Mouse (Mus musculus) heart, adult 8-10 months (tissue): ENCODE data around the gene Bcl9l. TPM values are rescaled to one million over a fixed set of nuclear protein-coding genes. Genes with fewer than 3 reads are reported as not detected.

Source experiments
- DNase-seq: peaks from one replicate; pipeline ENCODE4 v3.0.0; 2022; ENCODE audit warnings: low spot score
- total RNA-seq, 4 experiments: library from RNA; stranded (reverse); gene quantifications; 2 replicates each; pipeline ENCODE4 v1.2.4; 2022

Bcl9l gene
- total RNA-seq, 4 experiments from 2014 or later, result 51.6 to 56.9 (median 53.9) TPM

GRCm38 (mm10) chr9:44544986-44545385, 62.4 kb downstream of the Bcl9l start:
- no peak for DNase-seq

- DNase-seq, result no peak
Measured at GRCm38 (mm10) chr9:44548412-44549152, 66.0 kb downstream of the Bcl9l start.

- no peak for DNase-seq
Measured at GRCm38 (mm10) chr9:44551138-44551537, 68.5 kb downstream of the Bcl9l start.

GRCm38 (mm10) chr9:44552161-44552560, 69.5 kb downstream of the Bcl9l start:
- DNase-seq, result peak; percentile 25

Other genes starting within 250 kb of the Bcl9l start
- gene Cbl, start 248.8 kb upstream of the Bcl9l start, total RNA-seq, result 10 to 100 TPM; 14.8 to 18.9 (median 17.4) TPM
- gene Ccdc153, start 242.1 kb upstream of the Bcl9l start, total RNA-seq, result not detected
- 1 to 10 TPM; 3.6 to 7.1 (median 6.0) TPM for gene Pdzd3, start 231.4 kb upstream of the Bcl9l start, total RNA-seq
- 10 to 100 TPM; 20.3 to 25.8 (median 24.9) TPM for gene Nlrx1, start 214.2 kb upstream of the Bcl9l start, total RNA-seq
- 1 to 10 TPM in 1 of 4 experiments, under 1 TPM in 3; 0.30 to 1.5 (median 0.52) TPM for gene Abcg4, start 194.2 kb upstream of the Bcl9l start, total RNA-seq
- gene Hinfp, start 177.2 kb upstream of the Bcl9l start, total RNA-seq, result 1 to 10 TPM; 4.5 to 7.2 (median 6.3) TPM
- gene C2cd2l, start 162.5 kb upstream of the Bcl9l start, total RNA-seq, result 10 to 100 TPM; 12.7 to 19.2 (median 14.1) TPM
- gene Dpagt1, start 156.8 kb upstream of the Bcl9l start, total RNA-seq, result 10 to 100 TPM; 19.4 to 23.5 (median 20.5) TPM
- gene H2afx, start 148.1 kb upstream of the Bcl9l start, total RNA-seq, result 10 to 100 TPM; 10.5 to 12.3 (median 11.4) TPM
- gene Hmbs, start 138.6 kb upstream of the Bcl9l start, total RNA-seq, result 10 to 100 TPM; 42.1 to 48.8 (median 45.4) TPM
- 10 to 100 TPM; 15.3 to 20.2 (median 16.5) TPM for gene Vps11, start 121.2 kb upstream of the Bcl9l start, total RNA-seq
- gene Hyou1, start 103.3 kb upstream of the Bcl9l start, total RNA-seq, result 10 to 100 TPM; 50.4 to 82.6 (median 67.0) TPM
- gene Slc37a4, start 86.0 kb upstream of the Bcl9l start, total RNA-seq, result 10 to 100 TPM; 22.5 to 24.5 (median 22.9) TPM
- 100 to 1,000 TPM; 784 to 974 (median 849) TPM for gene Rps25, start 75.7 kb upstream of the Bcl9l start, total RNA-seq
- gene Trappc4, start 75.2 kb upstream of the Bcl9l start, total RNA-seq, result 10 to 100 TPM; 38.3 to 42.9 (median 41.2) TPM
- gene Ccdc84, start 64.3 kb upstream of the Bcl9l start, total RNA-seq, result 1 to 10 TPM; 4.9 to 8.0 (median 5.5) TPM
- gene Foxr1, start 41.7 kb upstream of the Bcl9l start, total RNA-seq, result not detected
- under 1 TPM in 2 of 4 experiments, not detected in 2; 0.26 to 0.28 TPM for gene Upk2, start 27.8 kb upstream of the Bcl9l start, total RNA-seq
- under 1 TPM in 3 of 4 experiments, not detected in 1; 0.11 to 0.72 (median 0.14) TPM for gene Cxcr5, start 79.1 kb downstream of the Bcl9l start, total RNA-seq
- 10 to 100 TPM; 78.5 to 93.2 (median 88.8) TPM for gene Ddx6, start 122.1 kb downstream of the Bcl9l start, total RNA-seq
- not detected for gene Treh, start 190.4 kb downstream of the Bcl9l start, total RNA-seq